Mouse (Mus musculus) forebrain, embryonic 14.5 days (tissue): ENCODE data around the gene Hecw2. TPM values are rescaled to one million over a fixed set of nuclear protein-coding genes. Genes with fewer than 3 reads are reported as not detected.

Source experiments
- ATAC-seq: fragments of 200-750 bp; cut with Nextera tagmentation; 2 replicates; pipeline ENCODE4 v1.8.0; 2017; ENCODE audit warnings: mild to moderate bottlenecking, moderate library complexity
- DNase-seq: peaks from one replicate; pipeline ENCODE4 v3.0.0-alpha.2; 2015; ENCODE audit warnings: low spot score
- H3K27ac ChIP-seq: fragments of 300-500 bp; sonication (generic); 2 replicates; pipeline ENCODE4 v1.5.1; 2014; ENCODE audit warnings: low read depth, mild to moderate bottlenecking, control low read depth, low read length, moderate library complexity
- H3K27me3 ChIP-seq: fragments of 300-500 bp; sonication (generic); replicated peaks from 2 replicates; pipeline ENCODE4 v1.6.1; 2014; ENCODE audit warnings: low read length, control low read depth, mixed read lengths; ENCODE audit not compliant: control insufficient read depth, insufficient read depth
- H3K36me3 ChIP-seq: fragments of 300-500 bp; sonication (generic); 2 replicates; pipeline ENCODE4 v1.6.1; 2014; ENCODE audit warnings: low read length, control low read depth; ENCODE audit not compliant: control insufficient read depth, insufficient read depth
- H3K4me1 ChIP-seq: fragments of 300-500 bp; sonication (generic); 2 replicates; pipeline ENCODE4 v1.6.1; 2014; ENCODE audit warnings: antibody characterized with exemption, low read length, control low read depth; ENCODE audit not compliant: control insufficient read depth, insufficient read depth
- H3K4me2 ChIP-seq: fragments of 300-500 bp; sonication (generic); 2 replicates; pipeline ENCODE4 v1.6.1; 2014; ENCODE audit warnings: mild to moderate bottlenecking, control low read depth, low read length
- H3K4me3 ChIP-seq: fragments of 300-500 bp; sonication (generic); 2 replicates; pipeline ENCODE4 v1.5.1; 2014; ENCODE audit warnings: low read depth, low read length, control low read depth
- H3K9ac ChIP-seq: fragments of 300-500 bp; sonication (generic); 2 replicates; pipeline ENCODE4 v1.6.1; 2014; ENCODE audit warnings: mild to moderate bottlenecking, low read length, control low read depth, moderate library complexity
- H3K9me3 ChIP-seq: fragments of 300-500 bp; sonication (generic); replicated peaks from 2 replicates; pipeline ENCODE4 v1.6.1; 2016; ENCODE audit warnings: low read length, control low read depth, mixed read lengths; ENCODE audit not compliant: control insufficient read depth
- WGBS: fragments of 180-500 bp; shearing (Covaris S2); extraction: QIAGEN DNeasy Blood & Tissue Kit; methylation state at CpG from one replicate; pipeline ENCODE4 v1.1.7; 2014; 5-methylcytosine and 5-hydroxymethylcytosine counted together
- polyA plus RNA-seq: library from polyadenylated mRNA; unstranded; fragments of >200 nt; fragmentation: Nextera tagmentation; extraction: Ambion mirVana; gene quantifications from 2 replicates; pipeline ENCODE4 v1.2.1, GENCODE M21; 2014

Hecw2 gene
- polyA plus RNA-seq, 1 experiment from 2014 or later: 1.7 TPM

GRCm38 (mm10) chr1:54176592-54176991, 18.4 kb downstream of the Hecw2 start:
- Histone ChIP-seq H3K4me2 (no peak overlapping the region), H3K4me3 (no peak overlapping the region), H3K36me3 (no peaks in the 10 kb centered on the region), H3K4me1 (no peaks in the 10 kb centered on the region), H3K27me3 (no peaks in the 10 kb centered on the region), H3K27ac (no peak overlapping the region), H3K9ac (no peak overlapping the region), H3K9me3 (no peaks in the 10 kb centered on the region)
- ATAC-seq (no peak), DNase-seq (no peak)
- 95% methylated on average over 2 of the region's 2 CpGs for WGBS

- Histone ChIP-seq H3K4me1 (no peaks in the 10 kb centered on the region), H3K36me3 (no peaks in the 10 kb centered on the region), H3K27ac (no peak overlapping the region), H3K4me3 (no peak overlapping the region), H3K9ac (no peak overlapping the region), H3K27me3 (no peaks in the 10 kb centered on the region), H3K9me3 (no peaks in the 10 kb centered on the region), H3K4me2 (no peak overlapping the region)
- 87% methylated on average over 3 of the region's 3 CpGs for WGBS
- ATAC-seq (no peak), DNase-seq (no peak)
These were observed 27.0 kb downstream of the Hecw2 start for GRCm38 (mm10) chr1:54168014-54168413.

- Histone ChIP-seq H3K27ac (no peak overlapping the region), H3K36me3 (no peaks in the 10 kb centered on the region), H3K4me1 (no peaks in the 10 kb centered on the region), H3K4me2 (no peak overlapping the region), H3K27me3 (no peaks in the 10 kb centered on the region), H3K9ac (no peak overlapping the region), H3K9me3 (no peaks in the 10 kb centered on the region), H3K4me3 (no peak overlapping the region)
- DNase-seq (peak; percentile 14), ATAC-seq (no peak)
- WGBS: 89% methylated on average over 1 of the region's 1 CpGs
These were observed 35.4 kb downstream of the Hecw2 start for GRCm38 (mm10) chr1:54159531-54159930.

- no peaks in the 10 kb centered on the region for H3K36me3 ChIP-seq
- H3K4me3 ChIP-seq: no peak overlapping the region
- DNase-seq (no peak), ATAC-seq (no peak)
- H3K4me2 ChIP-seq: no peak overlapping the region
- WGBS: 85% methylated on average over 6 of the region's 6 CpGs
- H3K9ac ChIP-seq: no peak overlapping the region
- H3K27me3 ChIP-seq: no peaks in the 10 kb centered on the region
- no peak overlapping the region for H3K27ac ChIP-seq
- H3K4me1 ChIP-seq: no peaks in the 10 kb centered on the region
- no peaks in the 10 kb centered on the region for H3K9me3 ChIP-seq
These were observed 41.7 kb downstream of the Hecw2 start for GRCm38 (mm10) chr1:54153216-54153786.

GRCm38 (mm10) chr1:54145106-54145505, 49.9 kb downstream of the Hecw2 start:
- WGBS: 90% methylated on average over 5 of the region's 5 CpGs
- Histone ChIP-seq H3K4me3 (no peak overlapping the region), H3K27me3 (no peaks in the 10 kb centered on the region), H3K27ac (no peak overlapping the region), H3K4me2 (no peak overlapping the region), H3K4me1 (no peaks in the 10 kb centered on the region), H3K9ac (no peak overlapping the region), H3K9me3 (no peaks in the 10 kb centered on the region), H3K36me3 (no peaks in the 10 kb centered on the region)
- DNase-seq: no peak
- ATAC-seq: no peak

GRCm38 (mm10) chr1:54133802-54134436, 61.0 kb downstream of the Hecw2 start:
- Histone ChIP-seq H3K9ac (no peak overlapping the region), H3K4me3 (no peak overlapping the region), H3K36me3 (no peaks in the 10 kb centered on the region), H3K27ac (no peak overlapping the region), H3K9me3 (no peaks in the 10 kb centered on the region), H3K4me2 (no peak overlapping the region), H3K4me1 (no peaks in the 10 kb centered on the region), H3K27me3 (no peaks in the 10 kb centered on the region)
- ATAC-seq (no peak), DNase-seq (no peak)
- WGBS: 70% methylated on average over 4 of the region's 4 CpGs

- H3K4me2 ChIP-seq: no peak overlapping the region
- H3K4me1 ChIP-seq: no peaks in the 10 kb centered on the region
- no peaks in the 10 kb centered on the region for H3K36me3 ChIP-seq
- H3K9ac ChIP-seq: no peak overlapping the region
- ATAC-seq: no peak
- no peaks in the 10 kb centered on the region for H3K27me3 ChIP-seq
- H3K4me3 ChIP-seq: no peak overlapping the region
- DNase-seq: no peak
- WGBS: 57% methylated on average over 5 of the region's 5 CpGs
- H3K9me3 ChIP-seq: no peaks in the 10 kb centered on the region
- no peak overlapping the region for H3K27ac ChIP-seq
These were observed 66.1 kb downstream of the Hecw2 start for GRCm38 (mm10) chr1:54128714-54129431.

GRCm38 (mm10) chr1:54126991-54127742, 67.8 kb downstream of the Hecw2 start:
- ATAC-seq (no peak), DNase-seq (no peak)
- Histone ChIP-seq H3K27ac (no peak overlapping the region), H3K9ac (no peak overlapping the region), H3K36me3 (no peaks in the 10 kb centered on the region), H3K4me2 (no peak overlapping the region), H3K9me3 (no peaks in the 10 kb centered on the region), H3K4me1 (no peaks in the 10 kb centered on the region), H3K4me3 (no peak overlapping the region), H3K27me3 (no peaks in the 10 kb centered on the region)
- 82% methylated on average over 10 of the region's 10 CpGs for WGBS
